In the genomic region with DNA sequence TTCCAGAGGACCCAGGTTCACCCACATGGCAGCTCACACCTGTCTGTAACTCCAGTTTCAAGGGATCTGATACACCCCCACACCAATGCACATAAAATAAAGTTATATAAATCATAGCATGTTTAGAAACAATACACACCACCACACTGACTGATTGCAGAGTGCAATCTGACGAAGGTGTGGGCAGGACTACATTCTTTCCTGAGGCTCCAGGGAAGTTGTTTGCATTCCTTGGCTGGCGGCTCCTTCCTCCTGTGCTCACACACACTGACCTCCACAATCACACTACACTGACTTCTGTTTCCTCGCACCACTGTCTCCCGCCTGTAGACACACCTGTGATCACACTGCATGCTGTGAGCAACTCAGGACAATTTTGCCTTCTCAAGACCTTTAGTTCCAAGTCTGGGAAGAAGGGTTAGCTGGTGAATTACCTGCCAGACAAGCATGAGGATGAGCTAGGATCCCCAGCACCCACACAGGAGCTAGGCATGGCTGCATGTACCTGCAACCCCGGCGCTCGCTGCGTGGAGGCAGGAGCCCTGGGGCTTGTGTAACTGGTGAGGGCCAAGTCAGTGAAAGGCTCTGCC, we compare ENCODE assay signal across 20 mouse cellular contexts. TPM values are rescaled to one million over a fixed set of nuclear protein-coding genes. Genes with fewer than 3 reads are reported as not detected.
DNase-seq lines count a peak whose midpoint lies in the region; ATAC-seq and TF ChIP-seq lines count a peak whose summit lies in the region.
"Had no signal": no experiment of that assay in that cellular context is flagged by ENCODE, and none has a peak within 500 bp of the region (broad histone marks: within the 10 kb centered on the region; RNA-seq: fewer than 3 reads in every experiment).

No protein-coding gene starts in this region.

- 65% methylated on average over 8 of the region's 8 CpGs for WGBS in intestine, embryonic 15.5 days
- 59% methylated on average over 8 of the region's 8 CpGs for WGBS in intestine, postnatal 0 days
- WGBS in lung, postnatal 0 days = 60% methylated on average over 8 of the region's 8 CpGs

- no peaks in the 10 kb centered on the region for H3K27me3 ChIP-seq in intestine, embryonic 15.5 days (replicated peaks)
- H3K27me3 ChIP-seq in intestine, postnatal 0 days (replicated peaks; ENCODE audit: control insufficient read depth, insufficient read depth, low read length) = no peaks in the 10 kb centered on the region
- H3K27me3 ChIP-seq in lung, postnatal 0 days (replicated peaks; ENCODE audit: insufficient read depth, low read length) = no peaks in the 10 kb centered on the region
- H3K27me3 ChIP-seq: embryonic facial prominence, embryonic 15.5 days; limb, embryonic 13.5 days; liver, embryonic 13.5 days; midbrain, embryonic 12.5 days; Patski had no signal

- H3K9me3 ChIP-seq in intestine, embryonic 15.5 days = no peaks in the 10 kb centered on the region
- no peaks in the 10 kb centered on the region for H3K9me3 ChIP-seq in intestine, postnatal 0 days (ENCODE audit: control insufficient read depth)
- no peaks in the 10 kb centered on the region for H3K9me3 ChIP-seq in lung, postnatal 0 days (ENCODE audit: low read length)
- H3K9me3 ChIP-seq: embryonic facial prominence, embryonic 15.5 days; forebrain, embryonic 10.5 days; limb, embryonic 13.5 days; liver, embryonic 13.5 days; midbrain, embryonic 12.5 days had no signal

- peak; percentile 21; the same call in 1 of the 2 replicates for TF ChIP-seq EP300 in lung, postnatal 0 days (IDR thresholded peaks at IDR 0.05)

- H3K9ac ChIP-seq in intestine, embryonic 15.5 days = no peak overlapping the region
- H3K9ac ChIP-seq in intestine, postnatal 0 days (ENCODE audit: low read depth, low read length) = no peak overlapping the region
- no peak overlapping the region for H3K9ac ChIP-seq in lung, postnatal 0 days (replicated peaks; ENCODE audit: low read depth)
- H3K9ac ChIP-seq: embryonic facial prominence, embryonic 15.5 days; limb, embryonic 13.5 days; liver, embryonic 13.5 days; midbrain, embryonic 12.5 days had no signal

- H3K36me3 ChIP-seq in intestine, embryonic 15.5 days = no peaks in the 10 kb centered on the region
- H3K36me3 ChIP-seq in intestine, postnatal 0 days (ENCODE audit: control insufficient read depth, insufficient read depth) = no peaks in the 10 kb centered on the region
- H3K36me3 ChIP-seq in lung, postnatal 0 days (ENCODE audit: insufficient read depth, low read length) = no peaks in the 10 kb centered on the region
- H3K36me3 ChIP-seq: limb, embryonic 13.5 days; liver, embryonic 13.5 days had no signal

- H3K4me2 ChIP-seq in intestine, embryonic 15.5 days (replicated peaks) = no peak overlapping the region
- no peak overlapping the region for H3K4me2 ChIP-seq in intestine, postnatal 0 days (replicated peaks; ENCODE audit: low read depth)
- H3K4me2 ChIP-seq in lung, postnatal 0 days (replicated peaks; ENCODE audit: low read depth, low read length) = no peak overlapping the region
- H3K4me2 ChIP-seq: embryonic facial prominence, embryonic 15.5 days; limb, embryonic 13.5 days; liver, embryonic 13.5 days; midbrain, embryonic 12.5 days had no signal

- peak overlapping the region; percentile 90 for H3K27ac ChIP-seq in gastrocnemius, adult 2 months
- no peak overlapping the region for H3K27ac ChIP-seq in intestine, embryonic 15.5 days
- H3K27ac ChIP-seq in intestine, postnatal 0 days (ENCODE audit: low read depth, low read length) = no peak overlapping the region
- H3K27ac ChIP-seq in lung, postnatal 0 days (ENCODE audit: low read length) = peak overlapping the region; percentile 77
- H3K27ac ChIP-seq: embryonic facial prominence, embryonic 15.5 days; forebrain, embryonic 10.5 days; layer of hippocampus, adult 2 months; limb, embryonic 13.5 days; liver, embryonic 13.5 days; midbrain, embryonic 12.5 days had no signal

- DNase-seq in gastrocnemius, adult 2 months = no peak
- no peak for DNase-seq in gastrocnemius, postnatal 4 days (ENCODE audit: low spot score in 2 of 2)
- peak; percentile 73 for DNase-seq in lung, postnatal 0 days (ENCODE audit: low spot score)
- no peak for DNase-seq in lung, postnatal 4 days
- DNase-seq in cerebellum, adult 8-10 months = no peak
- no peak for DNase-seq in spleen, postnatal 36 days (ENCODE audit: low spot score in 2 of 2)
- DNase-seq: adrenal gland, adult 8-10 months; cerebellum, postnatal 10 days; layer of hippocampus, postnatal 36 days; liver, embryonic 13.5 days; thymus, postnatal 36 days had no signal

- TF ChIP-seq CTCF in gastrocnemius, adult 2 months (IDR thresholded peaks at IDR 0.05) = no peak
- no peak for TF ChIP-seq CTCF in intestine, postnatal 0 days (IDR thresholded peaks at IDR 0.05; ENCODE audit: low read depth)
- TF ChIP-seq CTCF in lung, postnatal 0 days (IDR thresholded peaks at IDR 0.05) = no peak

- no peak overlapping the region for H3K4me3 ChIP-seq in gastrocnemius, adult 2 months
- no peak overlapping the region for H3K4me3 ChIP-seq in intestine, embryonic 15.5 days (replicated peaks)
- H3K4me3 ChIP-seq in intestine, postnatal 0 days (ENCODE audit: low read depth, low read length) = no peak overlapping the region
- H3K4me3 ChIP-seq in lung, postnatal 0 days (ENCODE audit: low read depth, low read length) = no peak overlapping the region
- H3K4me3 ChIP-seq: embryonic facial prominence, embryonic 15.5 days; forebrain, embryonic 10.5 days; layer of hippocampus, adult 2 months; limb, embryonic 13.5 days; liver, embryonic 13.5 days; midbrain, embryonic 12.5 days had no signal

- H3K4me1 ChIP-seq in intestine, embryonic 15.5 days (replicated peaks) = peaks cover 3% of the 10 kb centered on the region; the same call in 1 of the 2 replicates
- H3K4me1 ChIP-seq in intestine, postnatal 0 days (replicated peaks; ENCODE audit: control insufficient read depth, insufficient read depth, low read length) = 0 out of 2 replicates have a peak, but pooled peaks cover 3% of the 10 kb centered on the region
- peaks cover 6% of the 10 kb centered on the region for H3K4me1 ChIP-seq in lung, postnatal 0 days (ENCODE audit: insufficient read depth, low read depth, low read length)
- H3K4me1 ChIP-seq: forebrain, embryonic 10.5 days; limb, embryonic 13.5 days; midbrain, embryonic 12.5 days had no signal

- intact Hi-C loops in gastrocnemius, adult 2 months (cut with DNase I) = no loop called here

- ATAC-seq in intestine, embryonic 15.5 days = 0 out of 2 replicates have a peak, but pooled peaks have one; percentile 16
- ATAC-seq in intestine, postnatal 0 days = no peak
- ATAC-seq in lung, postnatal 0 days = peak; percentile 74
- ATAC-seq: Patski had no signal

RNA-seq across cellular contexts. Expression of a gene that starts 15.6 kb away (rescaled TPM):
- 10 to 100 TPM; 11.6 to 14.4 TPM for total RNA-seq in gastrocnemius, adult 2 months (2021)
- total RNA-seq in gastrocnemius, postnatal 4 days (2021) = 10 to 100 TPM; 14.0 to 14.5 TPM
- 9.0 and 11.1 TPM in 2 replicates for polyA plus RNA-seq in intestine, embryonic 15.5 days (2015; fragmentation: Nextera tagmentation; extraction: Ambion mirVana)
- 5.9 and 8.2 TPM in 2 replicates for polyA plus RNA-seq in intestine, postnatal 0 days (2015; fragmentation: Nextera tagmentation; extraction: Ambion mirVana)
- 5.9 and 8.3 TPM in 2 replicates for polyA plus RNA-seq in lung, postnatal 0 days (2015; fragmentation: Nextera tagmentation; extraction: Ambion mirVana)

RNA-seq across cellular contexts. Expression of a gene that starts 17.8 kb away (rescaled TPM):
- total RNA-seq in gastrocnemius, adult 2 months (2021) = 10 to 100 TPM; 37.9 to 49.6 TPM
- total RNA-seq in gastrocnemius, postnatal 4 days (2021) = 10 to 100 TPM; 16.9 to 18.1 TPM
- polyA plus RNA-seq in intestine, embryonic 15.5 days (2015; fragmentation: Nextera tagmentation; extraction: Ambion mirVana) = 0.28 and 0.40 TPM in 2 replicates
- polyA plus RNA-seq in intestine, postnatal 0 days (2015; fragmentation: Nextera tagmentation; extraction: Ambion mirVana) = 0.14 and 0.20 TPM in 2 replicates
- 0.23 and 0.36 TPM in 2 replicates for polyA plus RNA-seq in lung, postnatal 0 days (2015; fragmentation: Nextera tagmentation; extraction: Ambion mirVana)
- total RNA-seq: monocyte, adult 5-6 weeks had no signal

RNA-seq across cellular contexts. Expression of a gene that starts 26.7 kb away (rescaled TPM):
- 100 to 1,000 TPM in 1 of 2 experiments, 10 to 100 TPM in 1; 25.7 to 113 TPM for total RNA-seq in gastrocnemius, adult 2 months (2021)
- total RNA-seq in gastrocnemius, postnatal 4 days (2021) = 10 to 100 TPM; 17.3 to 21.7 TPM
- polyA plus RNA-seq in intestine, embryonic 15.5 days (2015; fragmentation: Nextera tagmentation; extraction: Ambion mirVana) = 16.2 and 16.8 TPM in 2 replicates
- polyA plus RNA-seq in intestine, postnatal 0 days (2015; fragmentation: Nextera tagmentation; extraction: Ambion mirVana) = 9.4 and 12.1 TPM in 2 replicates
- 49.2 and 52.3 TPM in 2 replicates for polyA plus RNA-seq in lung, postnatal 0 days (2015; fragmentation: Nextera tagmentation; extraction: Ambion mirVana)

RNA-seq across cellular contexts. Expression of a gene that starts 32.9 kb away (rescaled TPM):
- total RNA-seq in gastrocnemius, adult 2 months (2021) = 10 to 100 TPM; 32.6 to 48.1 TPM
- 10 to 100 TPM; 19.7 to 22.8 TPM for total RNA-seq in gastrocnemius, postnatal 4 days (2021)
- 34.8 and 35.4 TPM in 2 replicates for polyA plus RNA-seq in intestine, embryonic 15.5 days (2015; fragmentation: Nextera tagmentation; extraction: Ambion mirVana)
- 26.2 and 30.4 TPM in 2 replicates for polyA plus RNA-seq in intestine, postnatal 0 days (2015; fragmentation: Nextera tagmentation; extraction: Ambion mirVana)
- 22.9 and 24.6 TPM in 2 replicates for polyA plus RNA-seq in lung, postnatal 0 days (2015; fragmentation: Nextera tagmentation; extraction: Ambion mirVana)

Comparison
In these comparisons a context has a peak if more than half of its experiments do, and no peak if none do; other contexts are left out.
1. H3K27ac ChIP-seq: peak in gastrocnemius, adult 2 months (single experiment) and lung, postnatal 0 days (single experiment); none in intestine, embryonic 15.5 days (single experiment) and intestine, postnatal 0 days (single experiment).